Mouse (Mus musculus) embryonic stem cell, embryonic (primary cell): ENCODE measurements around the gene Mucl3.

Experiments
- CTCF ChIA-PET, 4 experiments: fragments of 300-600 bp in 2 of 4; fragments of 350-600 bp in 2 of 4; sonication (Branson Sonifier 250); formaldehyde crosslinking; loops; one replicate each; lab custom pipeline; 2022; ENCODE audit warnings: inconsistent platforms in 2 of 4; lab: Charles Lee
- POLR2A ChIA-PET, 4 experiments: fragments of 300-600 bp in 2 of 4; fragments of 350-600 bp in 2 of 4; sonication (Branson Sonifier 250); formaldehyde crosslinking; loops; one replicate each; lab custom pipeline; 2022; ENCODE audit warnings: antibody characterized with exemption in 4 of 4, inconsistent platforms in 1 of 4; lab: Charles Lee

The Mucl3 gene

GRCm38 (mm10) chr17:35593786-35594185, 49.7 kb downstream of the Mucl3 start:
- POLR2A ChIA-PET: interaction anchor here in 3 of 4 experiments (0.6 to 6.8 kb wide), 53 partner anchors 8 to 345 kb away, joined by 3 to 73 read pairs (median 4); partner anchors contain the start of genes Gm9573 (in 1 of the 3), Ier3 (in 1 of the 3), Mdc1 (in 1 of the 3) and Mrps18b (in 1 of the 3)
- CTCF ChIA-PET: interaction anchor here (0.6 to 3.8 kb wide), 38 partner anchors 9 to 793 kb away, joined by 3 to 15 read pairs (median 4); partner anchors contain the start of genes Ddr1 (in 1 of the 4) and Mucl3 (in 1 of the 4)

GRCm38 (mm10) chr17:35592131-35592530, 51.4 kb downstream of the Mucl3 start:
- ChIA-PET CTCF (interaction anchor here in 3 of 4 experiments (0.6 to 3.8 kb wide), 5 partner anchors 45 to 148 kb away, joined by 3 to 12 read pairs (median 5); no protein-coding TSS in a partner anchor), POLR2A (interaction anchor here in 2 of 4 experiments (1.4 to 6.8 kb wide), 8 partner anchors 10 to 44 kb away, joined by 3 to 73 read pairs (median 6); partner anchors contain the start of gene Sfta2 (in 2 of the 2))

GRCm38 (mm10) chr17:35591731-35592130, 51.8 kb downstream of the Mucl3 start:
- POLR2A ChIA-PET: interaction anchor here in 2 of 4 experiments (0.5 to 6.8 kb wide), 12 partner anchors 10 to 347 kb away, joined by 3 to 73 read pairs (median 4); partner anchors contain the start of gene Sfta2 (in 2 of the 2)
- CTCF ChIA-PET: interaction anchor here in 3 of 4 experiments (0.6 to 3.8 kb wide), 16 partner anchors 10 to 402 kb away, joined by 3 to 12 read pairs (median 4); partner anchors contain the start of gene Sfta2 (in 1 of the 3)

GRCm38 (mm10) chr17:35591219-35591578, 52.3 kb downstream of the Mucl3 start:
- POLR2A ChIA-PET: interaction anchor here in 2 of 4 experiments (0.5 to 6.8 kb wide), 14 partner anchors 11 to 348 kb away, joined by 3 to 73 read pairs (median 4); partner anchors contain the start of gene Sfta2 (in 2 of the 2)
- CTCF ChIA-PET: interaction anchor here (0.5 to 2.0 kb wide), 17 partner anchors 9 to 403 kb away, joined by 3 to 9 read pairs (median 3); partner anchors contain the start of gene Sfta2 (in 1 of the 4)

- ChIA-PET POLR2A (interaction anchor here in 2 of 4 experiments (0.9 to 6.8 kb wide), 14 partner anchors 11 to 132 kb away, joined by 3 to 73 read pairs (median 4); partner anchors contain the start of gene Sfta2 (in 2 of the 2)), CTCF (interaction anchor here (0.5 to 2.0 kb wide), 18 partner anchors 9 to 403 kb away, joined by 3 to 9 read pairs (median 3); partner anchors contain the start of gene Sfta2 (in 1 of the 4))
Observed at GRCm38 (mm10) chr17:35590410-35591218, 52.9 kb downstream of the Mucl3 start.

GRCm38 (mm10) chr17:35588387-35588786, 55.1 kb downstream of the Mucl3 start:
- ChIA-PET POLR2A (interaction anchor here in 2 of 4 experiments (0.8 to 2.1 kb wide), 11 partner anchors 9 to 235 kb away, joined by 3 to 5 read pairs (median 3); partner anchors contain the start of genes 2300002M23Rik (in 1 of the 2), Flot1 (in 1 of the 2) and Sfta2 (in 1 of the 2)), CTCF (interaction anchor here in 3 of 4 experiments (0.6 to 1.8 kb wide), 9 partner anchors 10 to 151 kb away, joined by 3 to 18 read pairs (median 3); no protein-coding TSS in a partner anchor)

GRCm38 (mm10) chr17:35587291-35587690, 56.2 kb downstream of the Mucl3 start:
- POLR2A ChIA-PET: interaction anchor here in 2 of 4 experiments (0.5 to 2.1 kb wide), 9 partner anchors 10 to 940 kb away, joined by 3 to 5 read pairs (median 3); partner anchors contain the start of genes 2300002M23Rik (in 1 of the 2), Atf6b (in 1 of the 2) and Gtf2h4 (in 1 of the 2)
- CTCF ChIA-PET: interaction anchor here in 3 of 4 experiments (0.6 to 1.8 kb wide), 12 partner anchors 9 to 417 kb away, joined by 3 to 18 read pairs (median 3); no protein-coding TSS in a partner anchor
